Mouse (Mus musculus) hindlimb bud, embryonic 11.5 days (tissue): ENCODE results near the gene Aff3.

Experiments used
- DNase-seq: peaks from one replicate; pipeline ENCODE4 v3.0.0-alpha.2; 2012; ENCODE audit warnings: low read depth, low spot score; ENCODE audit errors: extremely low spot score

Aff3 gene

DNA sequence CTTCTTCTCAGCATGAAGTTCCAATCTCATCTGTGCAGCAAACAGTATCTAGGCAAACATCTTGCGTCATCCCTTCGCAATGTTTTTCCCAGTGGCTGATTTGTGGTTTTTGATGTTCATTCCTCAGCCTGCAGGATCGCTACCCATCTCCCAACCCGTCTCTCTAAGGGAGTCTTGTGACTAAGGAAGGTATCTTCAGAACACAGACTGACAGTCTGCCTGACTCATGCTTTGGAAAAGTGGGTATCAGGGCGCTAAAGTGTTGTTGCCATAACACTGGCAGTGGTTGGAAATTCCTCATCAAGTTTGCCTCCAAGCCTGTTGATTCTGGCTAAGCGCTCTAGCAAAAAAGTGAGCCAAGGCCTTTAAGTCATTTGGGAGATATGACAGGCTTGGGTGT is 372.8 kb downstream of the Aff3 start:
- DNase-seq = no peak

DNA sequence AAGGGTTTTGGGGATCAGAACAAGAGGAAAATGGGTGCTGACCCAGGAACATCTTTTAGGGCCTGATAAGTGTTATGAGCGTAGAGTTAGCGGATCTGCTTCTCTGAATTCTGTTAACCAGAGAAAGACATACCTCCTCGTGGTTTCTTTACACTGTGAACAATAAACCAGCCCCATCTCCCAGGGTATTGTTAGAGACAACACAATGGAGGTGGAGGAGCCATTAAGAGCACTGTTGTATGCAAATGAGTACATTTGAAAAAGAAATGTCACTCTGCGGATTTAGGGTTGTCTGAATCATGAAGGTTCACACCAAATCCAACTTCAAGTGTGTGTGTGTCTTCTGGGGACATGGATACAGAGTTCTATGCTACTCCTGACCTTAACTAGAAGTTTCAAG is 373.3 kb downstream of the Aff3 start:
- DNase-seq = no peak

- no peak for DNase-seq
These were observed 373.9 kb downstream of the Aff3 start for GRCm38 (mm10) chr1:38290881-38291280.

DNA sequence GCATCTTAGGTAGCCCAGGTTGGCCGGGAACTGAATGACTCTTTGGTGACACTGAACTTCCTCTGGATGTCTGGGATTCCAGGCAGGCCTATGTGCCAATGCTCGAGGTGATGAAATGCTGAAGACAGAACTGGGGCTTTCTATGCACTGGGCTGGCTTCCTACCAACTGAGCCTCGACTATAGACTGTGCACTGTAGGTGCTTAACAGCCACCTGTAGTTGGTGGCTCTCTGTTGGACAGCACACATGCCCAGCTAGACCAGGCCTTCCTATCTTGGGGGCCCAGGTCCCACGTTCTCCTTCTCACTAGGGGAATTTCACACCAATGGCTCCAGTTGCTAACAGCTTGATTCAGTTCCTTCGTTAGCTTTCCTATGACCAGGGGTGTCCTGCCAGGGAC is 374.9 kb downstream of the Aff3 start:
- DNase-seq = no peak

DNA sequence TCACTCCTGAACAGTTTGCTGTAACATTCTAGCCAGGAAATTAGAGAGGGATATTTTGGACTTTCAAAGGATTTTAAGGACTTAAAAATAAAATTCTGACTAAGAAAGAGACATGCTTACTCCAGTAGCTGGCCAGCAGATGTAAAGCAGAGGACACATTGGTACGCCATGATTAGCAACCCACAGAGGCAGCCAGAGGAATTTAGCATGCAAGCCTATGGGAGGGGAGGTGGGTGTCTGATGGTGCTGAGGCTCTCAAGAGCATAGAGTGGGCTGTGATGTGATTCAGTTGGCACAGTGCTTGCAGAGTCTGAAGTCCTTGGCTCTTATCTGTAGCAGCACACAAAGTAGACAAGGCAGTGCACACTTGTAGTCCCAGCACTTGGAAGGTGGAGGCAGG is 376.0 kb downstream of the Aff3 start:
- no peak for DNase-seq

GRCm38 (mm10) chr1:38286551-38286950 is 378.2 kb downstream of the Aff3 start:
- no peak for DNase-seq

- no peak for DNase-seq
These were observed 384.2 kb downstream of the Aff3 start for GRCm38 (mm10) chr1:38280549-38280948.

DNA sequence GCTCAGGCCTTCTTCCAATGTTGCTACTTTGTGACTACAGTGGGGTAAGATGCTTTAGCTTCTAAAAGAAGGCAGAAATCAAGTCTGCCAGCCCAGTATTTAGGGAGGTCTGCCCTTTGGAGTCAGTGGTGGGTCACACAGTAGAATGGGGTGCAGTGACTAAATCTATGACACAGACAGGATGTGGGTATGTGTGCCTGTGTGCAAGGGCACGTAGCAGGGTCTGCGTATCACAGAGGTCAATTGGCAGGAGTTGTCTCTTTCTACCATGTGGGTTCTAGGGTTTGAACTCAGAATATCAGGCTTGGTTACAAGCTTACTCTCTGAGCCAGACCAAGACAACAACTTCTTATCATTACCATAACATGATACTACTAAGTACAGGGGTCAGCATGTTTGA is 393.4 kb downstream of the Aff3 start:
- no peak for DNase-seq

- no peak for DNase-seq
These were observed 396.3 kb downstream of the Aff3 start for GRCm38 (mm10) chr1:38268246-38269042.

DNA sequence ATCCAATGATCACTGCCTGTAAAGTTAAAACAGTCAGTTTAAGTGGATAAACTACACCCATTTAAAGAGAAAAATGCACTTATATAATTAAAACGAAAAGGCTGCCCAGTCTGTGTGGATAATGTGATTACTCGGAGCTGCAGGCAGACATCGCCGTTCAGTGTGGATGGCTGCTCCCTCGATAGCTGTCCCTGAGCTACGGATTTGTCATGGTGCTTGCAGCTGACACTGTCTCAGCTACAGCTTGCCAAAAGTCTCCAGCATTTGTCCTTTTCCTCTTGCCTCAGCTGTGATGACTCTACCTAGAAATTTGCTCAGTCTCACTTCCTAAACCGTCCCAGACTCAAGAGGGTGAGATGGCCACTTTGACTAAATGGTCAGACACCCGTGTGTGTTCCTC is 401.5 kb downstream of the Aff3 start:
- no peak for DNase-seq

DNA sequence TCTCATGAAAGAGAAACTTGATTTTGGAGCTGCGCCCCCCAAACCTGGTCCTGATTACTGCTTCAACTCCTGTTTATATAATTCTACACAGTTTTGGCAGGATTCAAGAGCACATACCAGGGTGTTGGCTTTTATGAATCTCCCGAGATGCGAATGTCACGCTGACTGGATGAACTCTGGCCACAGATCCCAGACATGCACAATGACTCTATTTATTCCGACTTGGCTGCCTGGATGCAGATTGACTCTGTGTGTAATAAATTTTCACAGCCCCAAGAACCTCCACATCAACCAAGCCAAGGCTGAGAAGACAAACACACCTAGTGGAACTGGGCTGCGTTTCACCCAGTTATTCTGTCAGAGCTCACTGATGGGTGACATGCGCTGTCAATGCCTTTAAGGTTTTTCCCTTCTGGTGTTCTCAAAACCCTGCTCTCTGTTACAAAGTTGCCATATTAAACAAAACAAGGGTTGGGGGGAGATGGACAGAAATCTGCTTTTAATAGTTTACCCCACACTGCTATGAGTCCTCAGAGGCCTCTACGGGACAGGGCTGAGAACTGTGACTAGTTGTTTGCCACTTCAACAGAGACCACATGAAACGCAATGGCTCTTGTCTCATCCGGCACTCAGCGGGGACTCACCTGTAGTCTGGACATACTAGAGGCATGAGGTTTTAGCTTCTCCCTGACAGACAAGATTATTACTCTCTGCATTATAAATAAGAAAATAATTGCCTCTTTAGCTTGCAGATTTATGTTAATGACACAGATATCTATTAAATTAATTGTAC is 402.2 kb downstream of the Aff3 start:
- DNase-seq = no peak

GRCm38 (mm10) chr1:38261076-38261475 is 403.7 kb downstream of the Aff3 start:
- DNase-seq = no peak

- no peak for DNase-seq
These were observed 405.0 kb downstream of the Aff3 start for GRCm38 (mm10) chr1:38259541-38260338.

GRCm38 (mm10) chr1:38254426-38254825 is 410.3 kb downstream of the Aff3 start:
- no peak for DNase-seq

DNA sequence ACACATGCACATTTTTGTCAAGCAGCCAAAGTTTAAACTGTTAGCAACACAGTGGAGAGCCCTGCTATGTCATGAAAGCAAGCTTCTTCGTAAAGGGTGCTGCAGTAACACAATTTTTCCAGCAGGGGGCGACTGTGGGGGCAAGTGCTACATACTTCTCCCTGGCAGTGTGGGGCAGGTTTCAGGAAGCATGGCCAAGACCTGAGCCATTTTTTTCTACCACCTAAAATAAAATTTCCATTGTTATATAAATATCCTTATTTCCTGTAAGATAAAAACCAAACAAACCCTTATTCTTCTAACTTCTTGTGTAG is 412.0 kb downstream of the Aff3 start:
- no peak for DNase-seq

DNA sequence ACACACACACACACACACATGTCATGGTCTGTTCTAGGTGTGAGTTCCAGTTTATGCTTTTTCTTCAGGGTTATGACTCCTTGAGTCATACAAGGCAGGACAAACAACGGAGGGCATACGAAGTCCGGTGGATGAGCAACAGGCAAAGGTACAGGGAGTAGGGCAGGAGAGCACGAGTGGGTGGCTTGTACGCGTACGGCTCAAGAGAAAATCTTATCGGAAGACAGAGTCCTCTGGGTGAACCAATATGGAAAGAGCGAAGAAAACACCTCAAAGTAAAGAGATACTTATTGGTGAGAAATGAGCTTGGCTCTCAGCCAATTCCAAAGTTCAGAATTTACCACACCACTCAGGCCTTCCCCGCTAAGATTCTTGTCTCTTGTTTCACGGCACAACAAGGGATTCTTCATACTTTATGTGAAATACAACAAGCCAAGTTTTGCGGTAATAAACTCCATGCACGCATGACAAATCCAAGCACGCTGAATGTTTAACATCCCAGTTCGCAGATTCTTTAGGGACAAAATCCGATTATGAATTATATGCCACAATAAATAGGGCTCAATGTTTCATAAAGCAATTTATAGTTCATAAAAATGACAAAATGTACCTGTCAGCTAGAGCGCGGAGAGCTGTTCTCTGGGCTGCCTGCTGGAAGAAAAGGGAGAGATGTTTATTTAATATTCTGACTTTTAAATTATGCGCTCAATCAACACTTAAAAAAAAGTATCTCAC is 412.6 kb downstream of the Aff3 start:
- DNase-seq = no peak

DNA sequence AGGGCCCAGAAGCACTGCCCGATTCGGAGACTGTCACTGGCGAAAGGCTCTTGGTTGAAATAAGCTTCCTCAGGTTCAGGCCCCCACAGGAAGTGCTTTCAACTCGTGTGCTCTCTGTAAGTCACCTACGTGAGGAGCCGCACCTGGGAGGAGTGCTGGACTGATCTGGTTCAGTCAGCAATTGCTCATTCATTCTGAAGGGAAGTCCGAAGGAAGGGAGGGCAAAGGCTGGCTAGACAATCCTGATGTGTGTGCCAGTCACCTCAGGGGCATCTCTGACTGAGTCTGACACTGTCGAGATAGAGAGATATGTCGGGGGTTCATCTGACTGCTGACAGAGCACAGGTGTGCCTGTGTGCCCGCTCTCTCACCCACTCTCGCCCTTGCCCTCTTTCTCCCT is 413.3 kb downstream of the Aff3 start:
- no peak for DNase-seq

- DNase-seq = no peak
These were observed 414.5 kb downstream of the Aff3 start for GRCm38 (mm10) chr1:38250246-38250645.

DNA sequence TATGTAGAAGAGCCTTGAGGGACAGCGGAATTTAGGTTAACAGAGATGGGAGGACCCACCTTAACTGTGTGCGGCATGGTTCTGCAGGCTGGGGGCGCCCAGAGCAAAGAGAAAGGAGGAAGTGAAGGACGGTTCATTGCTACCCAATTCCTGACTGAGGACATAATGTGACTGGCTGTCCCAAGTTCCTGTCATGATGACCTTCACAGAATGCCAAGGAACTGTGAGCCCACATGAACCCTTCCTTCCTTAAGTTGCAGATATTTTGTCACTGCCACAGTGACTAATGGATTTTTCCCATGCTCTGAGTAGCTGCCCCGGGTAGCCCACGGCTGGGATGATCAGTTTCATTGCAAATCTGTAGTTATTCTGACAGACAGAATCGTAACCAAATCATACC is 415.2 kb downstream of the Aff3 start:
- DNase-seq = no peak

DNA sequence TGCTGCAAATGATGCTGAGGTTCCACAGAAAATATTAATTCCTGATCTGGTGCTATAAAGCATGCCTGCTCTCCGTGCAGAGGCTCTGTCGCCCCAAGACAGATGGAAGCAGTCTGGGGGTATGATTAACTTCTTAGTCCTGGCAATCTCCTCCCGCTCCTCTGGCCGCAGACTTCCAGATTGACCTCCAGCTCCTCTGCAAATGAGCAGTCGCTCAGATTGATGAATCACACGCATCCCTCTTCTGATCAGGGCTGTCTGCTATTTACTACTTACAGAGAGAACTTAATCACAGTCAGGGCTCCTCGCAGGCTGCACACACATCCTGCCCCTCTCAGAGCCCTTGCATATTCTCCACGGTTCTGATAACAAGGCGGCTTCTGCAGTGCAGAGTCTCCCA is 416.7 kb downstream of the Aff3 start:
- no peak for DNase-seq

DNA sequence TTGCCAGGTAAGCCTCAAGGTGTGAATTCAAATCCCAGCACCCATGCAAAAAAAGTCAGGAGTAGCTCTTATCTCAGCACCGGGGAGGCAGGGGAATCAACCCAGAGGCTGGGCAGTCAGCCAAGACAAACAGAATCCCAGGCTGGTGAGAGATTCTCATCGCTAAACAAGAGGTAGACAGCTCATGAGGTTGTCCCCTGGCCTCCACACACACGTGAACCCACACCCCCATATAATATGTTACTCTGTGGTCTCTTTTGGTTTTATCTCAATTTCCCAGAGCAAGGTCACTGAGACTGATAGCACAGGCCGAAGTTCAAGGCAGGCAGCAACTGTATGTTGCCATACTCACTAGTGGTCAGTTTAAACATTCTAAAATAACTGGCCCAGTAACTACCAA is 422.2 kb downstream of the Aff3 start:
- no peak for DNase-seq
